Mouse (Mus musculus) left cerebral cortex, adult 8-10 months (tissue): ENCODE data around the gene Cryzl1. TPM values are rescaled to one million over a fixed set of nuclear protein-coding genes. Genes with fewer than 3 reads are reported as not detected.

Experiments used
- DNase-seq, 2 experiments: peaks; one replicate each; pipeline ENCODE4 v3.0.0; 2022; ENCODE audit warnings: low spot score in 2 of 2
- total RNA-seq, 4 experiments: library from RNA; stranded (reverse); gene quantifications; 2 replicates each; pipeline ENCODE4 v1.2.4; 2022

Cryzl1 gene
- total RNA-seq, 4 experiments from 2014 or later = 104 to 116 (median 112) TPM

DNA sequence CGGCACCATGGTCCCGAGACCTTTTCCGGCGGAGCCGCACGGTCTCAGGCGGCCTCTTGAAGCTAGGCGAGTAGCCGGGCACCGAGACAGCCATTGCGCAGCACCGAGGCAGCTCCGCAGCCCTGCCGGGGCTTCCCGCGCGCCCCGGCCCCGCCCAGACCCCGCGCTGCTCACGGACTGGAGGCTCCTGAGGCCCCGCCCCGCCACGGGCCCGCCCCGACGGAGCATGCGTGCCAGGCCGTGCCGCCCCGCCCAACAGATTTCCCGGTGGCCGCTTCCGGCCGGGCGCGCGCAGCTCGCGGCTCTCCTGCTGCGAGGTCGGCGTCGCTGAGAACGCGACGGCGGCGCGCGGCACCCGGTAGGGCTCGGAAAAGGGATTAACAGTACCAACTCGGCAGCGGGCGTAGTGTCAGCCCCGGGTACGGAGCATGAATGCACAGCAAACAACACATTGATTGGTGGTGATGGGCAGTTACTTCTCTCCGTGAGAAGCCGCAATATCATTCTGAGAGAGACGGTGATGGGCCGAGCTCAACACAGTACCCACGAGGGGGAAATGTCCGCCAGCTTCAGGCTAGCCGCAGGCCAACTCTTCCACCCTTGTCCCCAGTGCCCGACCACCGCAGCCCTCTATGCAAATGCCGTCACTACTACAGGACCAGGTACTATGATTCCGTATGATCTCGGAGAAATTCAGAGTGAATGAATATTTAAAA is 40.0 kb downstream of the Cryzl1 start, which contains the start of gene Donson:
Gene Donson (minus strand): TSS at position 152 of the 716 bp plus-strand sequence.
- DNase-seq = peak; percentile 75 to 89

DNA sequence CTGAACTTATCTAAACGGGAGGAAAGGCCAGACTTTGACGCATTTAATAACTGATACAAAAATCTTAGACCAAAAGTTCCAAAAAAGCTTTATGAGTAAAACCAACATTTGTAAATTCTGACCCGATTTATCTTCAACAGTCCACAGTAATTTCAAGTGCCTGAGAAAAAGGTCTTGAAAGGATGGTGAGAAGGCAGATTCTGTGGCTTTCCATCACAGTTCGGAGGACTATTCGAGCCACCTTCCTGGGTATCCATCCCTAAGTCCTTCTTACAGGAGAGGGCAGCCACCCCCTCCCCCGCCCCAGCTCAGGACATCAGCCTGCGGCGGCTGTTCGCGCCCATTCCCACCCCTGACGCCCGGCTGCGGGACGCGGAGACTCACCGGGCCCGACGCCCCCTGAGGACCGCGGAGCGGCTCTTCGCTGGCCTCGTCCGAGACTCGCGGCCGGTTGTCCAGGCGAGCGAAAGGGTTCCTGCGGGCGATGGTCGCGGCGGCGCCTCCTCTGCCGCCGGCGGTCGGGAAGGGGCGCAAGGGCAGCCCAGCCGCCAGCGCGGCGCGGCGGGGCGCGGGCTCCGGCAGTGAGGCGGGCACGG is 40.7 kb downstream of the Cryzl1 start:
- no peak for DNase-seq

DNA sequence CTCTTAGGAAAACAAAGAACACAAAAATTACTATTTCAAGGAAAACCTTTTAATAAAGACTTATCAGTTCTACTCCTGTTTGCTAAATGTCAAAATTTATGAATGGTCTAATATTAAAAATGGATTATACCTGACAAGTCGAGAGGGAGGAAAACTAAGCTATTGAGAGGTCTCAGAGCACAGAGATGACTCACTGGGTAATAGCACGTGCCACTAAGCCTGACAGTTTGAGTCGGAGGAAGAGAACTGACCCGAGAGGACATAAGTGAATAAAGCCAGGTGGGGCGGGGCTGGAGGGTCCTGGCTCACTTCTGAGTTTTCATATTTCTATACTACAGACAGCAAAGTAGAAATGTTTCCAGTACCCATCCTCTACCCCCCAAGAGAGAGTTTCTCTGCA is 42.4 kb downstream of the Cryzl1 start:
- DNase-seq = no peak

DNA sequence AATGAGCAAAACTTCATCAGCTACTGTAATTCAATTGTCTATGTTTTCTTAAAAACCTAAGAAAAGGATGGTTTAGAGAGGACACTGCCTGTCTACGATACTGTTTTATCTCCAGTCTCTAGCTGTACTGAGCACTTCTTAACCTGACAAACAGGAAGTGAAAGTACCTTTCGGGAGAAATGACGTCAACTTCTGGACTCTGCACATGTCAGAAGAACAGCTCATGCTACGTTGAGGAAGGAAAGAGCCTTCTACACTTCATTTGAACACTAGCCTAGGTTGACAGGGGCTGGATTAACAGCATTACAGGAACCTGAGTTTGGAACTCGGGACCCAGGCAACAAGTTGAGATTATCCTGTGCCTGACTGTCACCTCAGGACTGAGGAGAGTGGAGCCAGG is 43.2 kb downstream of the Cryzl1 start:
- DNase-seq = no peak

DNA sequence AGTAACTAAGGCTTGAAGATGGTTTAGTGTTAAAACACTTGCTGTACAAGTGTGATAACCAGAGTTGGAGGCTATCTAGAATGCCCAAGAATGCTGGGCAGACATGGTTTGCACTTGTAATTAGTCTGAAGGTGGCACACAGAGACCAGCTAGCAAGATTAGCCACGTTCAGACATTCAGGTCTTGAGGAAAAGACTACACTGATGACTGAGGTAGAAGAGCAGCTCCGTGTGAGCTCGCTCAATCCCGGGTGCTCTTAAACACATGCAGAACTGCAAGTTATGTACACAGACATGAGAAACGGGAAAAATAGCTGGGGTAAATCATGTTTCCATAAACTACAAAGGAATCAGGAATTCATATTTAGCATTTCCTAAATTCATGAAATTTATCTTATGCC is 48.1 kb downstream of the Cryzl1 start:
- DNase-seq = no peak

DNA sequence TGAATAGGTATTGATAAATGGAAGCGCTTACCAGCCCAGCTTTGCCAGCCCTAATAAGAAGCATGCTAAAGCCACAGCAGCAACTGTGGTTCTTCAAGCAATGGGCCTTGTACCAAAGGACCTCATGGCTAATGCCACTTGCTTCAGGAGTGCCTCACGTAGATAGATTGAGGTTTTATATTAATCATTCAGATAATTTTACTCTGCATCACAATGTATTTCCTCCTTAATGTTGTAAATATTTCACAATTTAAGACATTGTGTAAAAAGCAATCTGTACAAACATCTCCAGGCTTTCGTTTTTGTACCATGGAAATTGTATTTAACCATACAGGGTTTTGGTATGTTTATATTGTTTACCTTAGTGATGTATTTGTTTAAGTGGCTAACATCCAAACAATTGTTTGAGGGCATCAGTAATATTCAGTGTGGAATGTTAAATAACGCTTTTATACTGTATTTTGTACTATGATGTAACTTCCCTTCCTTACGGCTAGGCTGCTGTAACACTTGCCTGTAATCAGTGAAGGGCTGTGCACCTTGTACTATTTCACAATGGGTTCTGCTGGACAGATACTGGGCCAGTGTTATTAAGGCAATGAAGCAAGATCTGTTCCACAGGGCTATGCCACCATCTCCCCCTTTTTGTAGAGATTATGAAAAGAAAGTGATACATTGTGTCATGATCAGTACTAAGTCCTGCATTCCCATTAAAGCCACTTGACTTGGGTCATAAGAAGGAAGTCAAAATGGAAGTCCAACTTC is 50.4 kb downstream of the Cryzl1 start:
- no peak for DNase-seq

DNA sequence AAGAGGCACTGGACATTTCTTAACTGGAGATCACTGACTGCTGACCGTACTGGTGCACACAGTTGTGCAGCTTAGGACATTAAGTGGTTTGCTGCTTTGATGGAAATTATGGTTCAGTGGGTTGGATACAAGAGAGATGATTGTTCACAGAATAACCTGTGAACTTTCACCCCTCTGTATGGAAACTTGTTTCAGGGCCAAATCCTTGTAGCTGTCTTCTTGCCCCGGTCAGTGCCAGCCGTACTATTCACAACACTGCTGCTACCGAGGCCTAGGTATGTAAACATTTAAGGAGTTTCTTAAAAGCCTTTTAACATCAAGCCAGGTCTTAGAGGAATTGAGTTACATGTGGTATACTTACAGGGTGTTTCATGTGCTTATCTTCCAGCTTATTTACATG is 54.3 kb downstream of the Cryzl1 start:
- DNase-seq = no peak

DNA sequence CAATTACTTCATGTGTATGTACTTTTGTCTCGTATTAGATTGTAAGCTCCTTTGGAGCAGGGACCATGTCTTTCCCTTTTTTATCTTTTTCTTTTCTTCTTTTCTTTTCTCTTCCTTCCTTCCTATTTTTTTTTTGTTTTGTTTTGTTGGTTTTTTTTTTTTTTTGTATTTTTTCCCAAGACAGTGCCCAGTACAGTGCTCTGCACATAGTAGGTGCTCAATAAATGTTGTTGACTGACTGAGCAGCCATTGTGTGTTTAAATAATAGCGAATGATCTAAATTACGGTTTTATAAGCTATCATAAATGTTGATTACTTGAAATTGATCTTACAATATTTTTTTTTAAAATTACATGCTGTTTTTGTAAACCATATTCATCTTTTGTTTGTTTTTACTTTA is 65.0 kb downstream of the Cryzl1 start:
- no peak for DNase-seq

DNA sequence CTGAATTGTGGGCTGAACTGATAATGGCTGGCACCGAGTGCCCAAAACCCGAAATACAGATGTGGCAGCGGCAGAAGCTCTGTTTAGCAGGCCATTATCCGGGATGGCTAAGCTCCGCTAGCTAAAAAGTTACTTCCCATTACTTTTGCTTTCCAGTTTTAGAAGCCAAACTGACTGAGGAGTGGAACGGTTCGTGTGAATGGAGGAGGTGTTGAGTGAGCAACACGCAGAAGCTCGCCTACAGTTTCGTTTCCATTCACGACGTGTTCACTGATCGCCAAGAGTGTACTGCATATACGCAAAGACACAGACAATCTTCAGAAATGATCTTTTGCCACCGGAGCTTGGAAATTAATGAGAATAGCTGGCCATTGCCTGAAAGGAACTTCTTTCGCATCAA is 66.4 kb downstream of the Cryzl1 start:
- no peak for DNase-seq

DNA sequence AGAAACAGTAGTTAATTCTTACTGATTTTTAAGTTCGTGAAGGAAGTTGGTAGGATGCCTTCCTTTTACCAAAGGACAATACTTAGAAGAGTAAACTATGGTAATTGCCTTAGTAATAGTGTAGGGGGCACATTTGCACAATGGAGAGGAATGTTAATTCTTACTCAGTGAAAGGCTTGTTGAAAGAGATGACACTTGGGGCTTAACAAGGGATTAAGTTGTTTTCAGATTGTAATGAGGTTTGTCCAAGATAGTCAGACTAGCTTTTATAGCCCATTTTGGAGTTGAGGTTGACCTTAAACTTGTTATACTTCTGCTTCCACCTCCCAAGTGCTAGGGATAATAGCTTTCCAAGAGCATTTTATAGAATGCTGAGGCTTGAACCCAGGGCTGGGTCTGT is 67.4 kb downstream of the Cryzl1 start:
- no peak for DNase-seq

DNA sequence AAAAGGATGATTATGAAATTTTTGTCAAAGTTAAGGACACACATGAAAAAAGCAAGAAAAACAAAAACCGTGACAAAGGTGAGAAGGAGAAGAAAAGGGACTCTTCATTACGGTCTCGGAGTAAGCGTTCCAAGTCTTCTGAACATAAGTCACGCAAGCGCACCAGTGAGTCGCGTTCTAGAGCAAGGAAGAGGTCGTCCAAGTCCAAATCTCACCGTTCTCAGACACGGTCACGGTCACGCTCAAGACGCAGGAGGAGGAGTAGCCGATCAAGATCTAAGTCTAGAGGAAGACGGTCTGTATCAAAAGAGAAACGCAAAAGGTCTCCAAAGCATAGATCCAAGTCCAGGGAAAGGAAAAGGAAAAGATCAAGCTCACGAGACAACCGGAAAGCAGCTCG is 69.0 kb downstream of the Cryzl1 start:
- no peak for DNase-seq

DNA sequence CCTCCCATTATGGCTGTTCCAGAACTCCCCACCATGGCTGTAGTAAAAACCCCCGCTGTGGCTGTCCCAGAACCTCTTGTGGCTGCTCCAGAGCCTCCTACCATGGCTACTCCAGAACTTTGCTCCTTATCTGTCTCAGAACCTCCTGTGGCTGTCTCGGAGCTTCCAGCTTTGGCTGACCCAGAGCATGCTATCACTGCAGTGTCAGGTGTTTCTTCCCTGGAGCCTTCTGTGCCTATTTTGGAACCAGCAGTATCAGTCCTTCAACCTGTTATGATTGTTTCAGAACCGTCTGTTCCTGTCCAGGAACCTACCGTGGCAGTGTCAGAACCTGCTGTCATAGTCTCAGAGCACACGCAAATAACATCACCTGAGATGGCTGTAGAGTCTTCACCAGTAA is 70.3 kb downstream of the Cryzl1 start:
- no peak for DNase-seq

DNA sequence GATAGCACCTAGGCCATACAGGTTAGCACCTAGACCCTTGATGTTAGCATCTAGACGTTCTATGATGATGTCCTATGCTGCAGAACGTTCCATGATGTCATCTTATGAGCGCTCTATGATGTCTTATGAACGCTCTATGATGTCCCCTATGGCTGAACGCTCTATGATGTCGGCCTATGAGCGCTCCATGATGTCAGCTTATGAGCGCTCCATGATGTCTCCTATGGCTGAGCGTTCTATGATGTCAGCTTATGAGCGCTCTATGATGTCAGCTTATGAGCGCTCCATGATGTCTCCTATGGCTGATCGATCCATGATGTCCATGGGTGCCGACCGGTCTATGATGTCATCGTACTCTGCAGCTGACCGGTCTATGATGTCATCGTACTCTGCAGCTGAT is 71.5 kb downstream of the Cryzl1 start:
- DNase-seq = no peak

DNA sequence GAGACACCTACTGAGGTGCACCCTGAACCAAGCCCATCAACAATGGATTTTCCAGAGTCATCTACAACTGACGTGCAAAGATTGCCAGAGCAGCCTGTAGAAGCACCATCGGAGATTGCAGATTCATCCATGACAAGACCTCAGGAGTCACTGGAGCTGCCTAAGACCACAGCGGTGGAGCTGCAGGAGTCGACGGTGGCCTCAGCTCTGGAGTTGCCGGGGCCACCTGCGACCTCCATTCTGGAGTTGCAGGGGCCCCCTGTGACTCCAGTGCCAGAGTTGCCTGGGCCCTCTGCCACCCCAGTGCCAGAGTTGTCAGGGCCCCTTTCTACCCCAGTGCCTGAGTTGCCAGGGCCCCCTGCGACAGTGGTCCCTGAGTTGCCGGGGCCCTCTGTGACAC is 73.5 kb downstream of the Cryzl1 start:
- DNase-seq = no peak

DNA sequence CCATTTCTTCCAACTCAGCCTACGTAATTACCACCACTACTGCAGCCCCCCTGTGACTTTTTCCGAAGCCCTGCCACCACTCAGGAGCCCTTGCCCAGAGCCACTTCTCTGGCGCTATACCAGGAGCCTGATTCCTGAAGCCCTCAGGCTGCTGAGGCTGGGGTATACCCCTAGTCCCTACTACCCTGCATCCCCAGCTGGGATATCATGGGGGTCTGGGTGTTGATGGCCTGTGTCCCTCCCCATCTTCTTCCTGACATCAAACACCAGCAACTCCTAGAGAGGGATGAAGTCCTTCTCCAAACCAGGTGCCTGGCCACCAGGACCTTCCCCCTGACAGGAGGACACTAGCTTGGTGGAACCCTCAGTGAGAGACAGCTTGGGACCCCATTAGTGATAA is 76.6 kb downstream of the Cryzl1 start:
- DNase-seq = no peak

DNA sequence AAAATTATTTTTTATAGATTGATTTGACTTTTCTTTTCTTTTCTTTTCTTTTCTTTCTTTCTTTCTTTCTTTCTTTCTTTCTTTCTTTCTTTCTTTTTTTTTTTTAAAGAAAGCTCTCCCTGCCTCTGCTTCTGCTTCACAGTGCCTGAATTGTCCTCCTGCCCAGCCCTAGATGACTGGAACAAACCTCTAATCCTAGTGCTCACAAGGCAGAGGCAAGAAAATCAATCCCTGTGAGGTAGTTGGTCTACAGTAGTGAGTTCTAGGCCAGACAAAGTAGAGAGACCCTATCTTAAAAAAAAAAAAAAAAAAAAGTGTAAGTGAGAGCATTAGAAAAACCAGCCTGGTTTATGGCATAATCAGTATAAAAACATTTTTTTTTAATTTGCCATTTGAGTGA is 79.0 kb downstream of the Cryzl1 start:
- DNase-seq = no peak

DNA sequence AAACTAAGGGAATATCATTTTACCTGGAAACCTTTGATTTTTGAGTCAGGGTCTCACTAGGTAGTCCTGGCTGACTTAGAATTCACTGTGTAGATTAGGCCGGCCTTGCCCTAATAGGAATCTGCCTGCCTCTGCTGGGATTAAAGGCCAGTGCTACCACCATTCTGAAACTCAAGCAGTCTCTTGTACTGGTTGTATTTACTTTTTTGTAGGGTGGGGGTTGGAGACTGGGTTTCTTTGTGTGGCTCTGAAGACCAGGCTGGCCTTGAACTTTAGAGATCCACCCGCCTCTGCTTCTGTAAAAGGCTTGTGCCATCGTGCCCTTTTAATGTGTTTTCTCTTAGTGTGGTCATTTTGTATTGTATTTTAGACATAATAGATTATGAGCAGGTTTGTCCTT is 79.5 kb downstream of the Cryzl1 start:
- no peak for DNase-seq

DNA sequence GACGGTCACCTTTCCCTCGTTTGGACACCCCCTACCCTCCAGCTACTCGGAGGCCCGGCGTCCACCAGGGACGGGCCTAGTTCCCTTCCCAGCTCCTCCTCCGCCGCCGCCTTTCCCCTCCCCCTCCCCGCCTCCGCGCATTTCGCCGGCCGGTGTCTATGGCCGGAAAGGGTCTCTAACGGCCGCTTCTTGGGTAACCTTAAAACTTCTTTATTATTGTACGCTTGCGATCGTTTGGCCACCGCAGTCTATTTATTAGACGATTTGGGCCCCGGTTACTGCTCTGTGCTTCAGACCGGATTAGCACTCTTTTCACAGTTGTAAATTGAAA is 80.6 kb downstream of the Cryzl1 start:
- DNase-seq = peak; percentile 46 to 51

DNA sequence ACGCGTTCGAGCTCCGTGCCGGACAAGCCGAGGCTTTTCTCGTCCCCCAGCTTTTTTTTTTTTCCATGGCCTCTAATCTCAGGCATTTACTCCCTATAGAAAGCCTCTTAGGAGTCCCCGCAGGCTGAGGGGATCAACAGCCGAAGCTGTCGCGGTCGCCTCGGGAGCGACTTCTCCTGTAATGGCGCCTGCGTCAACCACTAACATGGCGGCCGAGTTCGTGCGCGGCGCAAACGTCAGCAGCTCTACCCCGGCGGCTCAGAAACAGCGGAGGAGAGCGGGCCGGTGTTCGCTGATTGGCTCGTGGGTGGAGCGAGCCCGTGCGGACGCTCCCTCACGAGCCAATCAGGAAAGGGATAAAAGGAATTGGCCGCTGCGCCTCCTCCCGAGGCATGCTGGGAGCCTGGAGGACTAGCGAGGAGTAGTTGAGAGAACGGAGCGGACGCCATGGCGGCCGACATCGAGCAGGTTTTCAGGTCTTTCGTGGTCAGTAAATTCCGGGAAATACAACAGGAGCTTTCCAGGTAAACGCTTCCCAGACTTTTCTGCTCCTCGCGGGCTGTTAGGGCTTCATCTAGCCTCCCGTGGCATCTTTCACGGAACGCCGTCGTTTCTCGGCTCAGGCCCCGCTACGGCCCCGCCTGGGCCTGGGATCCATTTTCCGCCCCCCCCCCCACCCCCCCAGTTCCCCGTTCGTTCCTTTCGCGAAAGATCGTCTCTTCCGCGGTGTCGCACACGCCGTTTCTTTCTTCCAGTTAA is 81.1 kb downstream of the Cryzl1 start, which contains the start of gene Son:
Gene Son (plus strand): TSS at position 46 of the 759 bp plus-strand sequence.
- peak; percentile 89 to 97 for DNase-seq

DNA sequence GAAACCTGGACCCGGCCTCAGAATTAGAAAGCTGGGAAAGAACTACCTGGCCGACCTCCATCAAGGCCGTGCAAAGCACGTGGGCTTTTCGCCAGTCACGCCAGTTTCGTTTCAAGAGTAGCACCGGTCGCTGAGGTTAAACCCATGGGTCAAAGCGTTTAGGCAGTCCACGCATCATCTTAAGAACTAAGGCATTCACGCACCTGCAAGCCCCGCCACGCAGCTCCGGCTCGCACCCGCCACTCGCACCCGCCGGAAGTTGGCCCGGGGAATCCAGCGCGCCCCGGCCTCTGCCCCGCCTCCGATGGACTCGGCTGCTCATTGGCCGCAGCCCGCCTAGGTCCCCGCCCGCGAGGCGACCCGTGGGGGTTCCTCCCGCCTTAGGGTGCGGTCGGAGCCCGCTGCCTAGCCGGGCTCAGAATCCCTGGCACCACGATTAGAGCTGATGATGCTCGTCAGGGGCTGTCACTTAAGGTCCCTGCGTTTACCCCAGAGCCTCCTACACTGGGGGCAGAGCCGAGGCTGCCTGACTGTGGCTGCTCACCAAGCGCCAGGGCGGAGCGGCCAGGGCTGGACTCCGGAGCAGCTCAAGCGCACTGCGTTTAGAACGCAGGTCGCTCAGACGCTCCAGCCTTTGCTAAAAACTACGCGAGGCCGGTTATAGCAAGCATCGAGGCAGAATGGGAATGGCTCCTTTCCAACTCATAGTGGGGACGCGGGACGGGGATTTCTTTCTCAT is 81.9 kb downstream of the Cryzl1 start, which contains the start of gene Gart:
Gene Gart (minus strand): TSS at position 272 of the 739 bp plus-strand sequence.
- peak; percentile 84 to 92 for DNase-seq

DNA sequence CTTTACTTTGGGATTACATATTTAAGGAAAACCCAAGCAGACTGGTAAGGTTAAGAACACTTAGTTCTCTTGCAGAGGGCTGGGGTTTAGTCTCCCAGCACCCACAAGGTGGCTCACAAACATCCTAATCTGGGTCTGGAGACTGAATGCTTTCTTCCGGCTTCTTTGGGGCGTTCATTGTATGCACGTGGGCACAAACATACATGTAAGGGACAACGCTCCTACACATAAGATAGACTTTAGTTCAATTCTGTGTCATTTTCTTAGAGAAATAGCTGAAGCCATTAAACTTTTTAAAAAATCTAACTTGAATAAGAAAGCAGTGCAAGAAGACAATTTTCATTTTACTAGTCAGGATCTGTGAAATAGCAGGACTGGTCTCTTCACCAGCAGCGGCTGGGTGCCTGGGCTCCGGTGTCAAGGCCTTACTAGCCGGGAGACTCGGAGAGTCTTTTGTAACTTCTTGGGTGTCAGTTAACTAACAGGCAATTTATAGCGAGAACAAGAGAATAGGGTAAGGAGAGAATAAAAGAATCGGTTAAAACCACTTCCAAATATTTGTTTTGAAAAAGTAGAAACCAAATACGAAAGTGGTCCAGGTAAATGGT is 82.7 kb downstream of the Cryzl1 start:
- DNase-seq = no peak
